Mouse (Mus musculus) megakaryocyte, adult 5-6 weeks (primary cell): ENCODE data around the gene Arfrp1. TPM values are rescaled to one million over a fixed set of nuclear protein-coding genes. Genes with fewer than 3 reads are reported as not detected.

Experiments
- ATAC-seq: 2 replicates; pipeline ENCODE4 v1.8.0; 2016; ENCODE audit warnings: mild to moderate bottlenecking, inconsistent platforms; ENCODE audit not compliant: poor library complexity, severe bottlenecking
- total RNA-seq, 2 experiments: library from RNA; stranded (forward) in 1 of 2; stranded (reverse) in 1 of 2; fragments of 153-499, 151-499 nt in 1 of 2; fragments of 221-1000, 200-1000 nt in 1 of 2; gene quantifications; 2 replicates each; pipeline versions ENCODE4 v1.2.3 to v1.2.4; 2015 to 2017

Arfrp1 gene
- total RNA-seq, 2 experiments from 2014 or later = 22.8 to 37.2 TPM

DNA sequence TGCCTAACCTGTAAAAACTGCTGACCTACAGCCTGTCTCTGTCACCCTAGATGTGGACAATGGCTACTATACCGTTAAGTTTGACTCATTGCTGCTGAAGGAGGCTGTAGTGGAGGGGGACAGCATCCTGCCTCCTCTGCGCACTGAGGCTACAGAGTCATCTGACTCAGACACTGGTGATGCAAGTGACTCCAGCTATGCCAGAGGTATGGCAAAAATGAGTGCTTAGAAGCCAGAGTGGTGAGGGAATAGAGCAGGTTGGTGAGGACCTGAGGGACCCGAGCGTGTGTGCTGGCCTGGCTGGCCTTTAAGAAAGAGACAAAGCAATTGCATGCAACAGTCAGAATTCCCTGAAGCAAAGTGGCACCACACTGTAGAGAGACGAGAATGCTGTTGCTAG is 13.5 kb upstream of the Arfrp1 start:
- ATAC-seq = no peak

DNA sequence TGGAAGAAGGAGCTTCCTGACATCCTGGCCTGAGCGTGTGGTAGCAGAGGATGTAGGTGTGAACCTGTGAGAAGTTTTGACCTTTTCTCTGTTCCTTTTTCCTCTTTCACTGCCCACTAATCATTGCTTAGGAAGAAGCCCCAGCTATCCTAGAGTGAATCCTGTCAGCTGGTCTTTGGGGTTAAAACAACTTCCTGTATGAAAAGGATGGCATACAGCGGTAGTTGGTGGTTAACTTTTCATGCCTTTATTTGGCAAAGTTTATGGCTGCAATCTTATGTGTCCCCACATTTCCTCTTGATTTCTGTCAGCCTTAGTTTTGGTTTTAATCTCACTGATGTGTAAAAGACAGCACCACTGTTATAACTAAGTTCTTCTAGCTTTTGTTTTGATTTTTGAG is 12.0 kb upstream of the Arfrp1 start:
- peak; percentile 53 for ATAC-seq

DNA sequence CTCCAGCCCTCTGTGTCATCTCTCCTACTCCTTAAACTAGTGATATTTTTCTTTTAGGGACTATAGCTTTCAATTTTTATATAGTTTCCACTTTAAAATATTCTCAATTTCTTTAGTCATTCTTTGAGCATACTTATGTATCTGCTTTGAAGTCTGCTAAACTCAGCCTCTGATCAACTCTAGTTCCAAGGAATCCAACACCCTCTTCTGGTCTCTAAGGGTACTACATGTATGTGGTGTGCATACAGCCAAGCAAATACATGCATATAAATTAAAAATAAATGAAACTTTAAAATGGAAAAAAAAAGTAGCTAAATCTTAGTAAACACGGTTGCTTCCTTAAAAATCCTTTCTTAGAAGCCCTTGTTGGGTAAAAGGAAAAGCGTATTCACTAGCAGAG is 10.6 kb upstream of the Arfrp1 start:
- peak; percentile 50; the same call in 1 of the 2 replicates for ATAC-seq

DNA sequence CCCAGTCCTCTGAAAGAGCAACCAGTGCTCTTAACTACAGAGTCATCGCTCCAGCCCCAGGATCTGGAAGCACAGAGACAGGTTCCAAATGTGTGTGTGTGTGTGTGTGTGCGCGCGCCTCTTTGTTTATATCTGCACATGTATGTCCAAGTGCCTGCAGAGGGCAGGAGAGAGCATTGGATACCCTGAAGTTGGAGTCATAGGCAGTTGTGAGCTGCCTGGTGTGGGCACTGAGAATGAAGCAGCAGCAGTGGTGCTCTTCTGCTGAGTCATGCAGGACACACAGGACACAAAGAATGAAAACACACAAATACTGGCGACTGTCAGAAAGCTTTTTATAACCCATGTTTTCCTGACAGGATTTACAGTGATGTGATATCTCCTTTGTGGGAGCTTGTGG is 4.8 kb upstream of the Arfrp1 start:
- no peak for ATAC-seq

DNA sequence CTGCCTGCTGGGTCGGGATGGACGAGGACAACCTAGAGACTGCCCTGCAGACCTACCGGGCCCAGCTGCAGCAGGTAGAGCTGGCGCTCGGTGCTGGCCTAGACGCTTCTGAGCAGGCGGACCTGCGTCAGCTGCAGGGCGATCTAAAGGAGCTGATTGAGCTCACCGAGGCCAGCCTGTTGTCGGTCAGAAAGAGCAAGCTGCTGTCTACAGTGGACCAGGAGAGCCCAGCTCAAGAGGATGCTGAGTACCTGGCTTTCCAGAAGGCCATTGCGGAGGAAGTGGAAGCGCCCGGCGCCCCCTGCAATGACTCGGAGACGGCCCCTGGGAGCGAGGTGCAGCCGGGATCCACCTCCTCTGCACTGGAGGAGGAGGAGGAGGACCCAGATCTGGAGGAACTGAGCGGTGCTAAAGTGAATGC is 461 bp upstream of the Arfrp1 start:
- peak; percentile 44 for ATAC-seq

DNA sequence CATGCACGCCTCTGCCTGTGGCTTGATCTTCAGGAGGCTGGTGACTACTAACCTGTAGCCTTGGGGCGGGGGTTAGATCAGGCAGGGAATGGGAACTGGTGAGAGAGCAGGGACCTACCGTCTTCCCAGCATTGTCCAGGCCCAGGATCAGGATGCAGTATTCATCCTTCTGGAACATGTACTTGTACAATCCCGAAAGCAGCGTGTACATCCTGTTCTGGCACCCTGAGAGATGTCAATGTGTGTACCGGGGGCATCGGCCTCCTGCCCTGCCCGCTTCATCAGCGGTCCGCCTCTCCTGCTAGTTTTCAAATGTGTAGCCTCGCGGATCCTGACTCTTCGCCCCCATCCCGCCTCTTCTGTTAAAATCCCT is 731 bp downstream of the Arfrp1 start:
- ATAC-seq = no peak

DNA sequence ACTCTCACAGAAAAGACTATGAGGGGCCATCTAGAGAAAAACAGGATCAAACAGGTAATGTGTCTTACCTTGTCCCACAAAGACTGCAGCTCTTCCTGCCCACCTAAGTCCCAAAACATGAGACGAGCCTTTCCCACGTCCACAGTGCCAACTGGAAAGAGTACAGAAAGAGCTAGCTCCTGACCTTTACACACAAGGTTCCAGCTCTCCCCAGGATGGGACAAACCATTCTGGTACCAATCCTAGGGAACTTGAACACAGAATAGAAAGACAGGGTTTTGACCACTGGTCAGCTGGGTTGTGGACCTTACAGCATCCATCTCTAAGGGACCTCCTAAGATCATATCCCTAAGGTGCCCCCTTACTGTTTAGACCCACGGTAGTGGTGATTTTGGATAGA is 1.3 kb downstream of the Arfrp1 start:
- ATAC-seq = no peak

DNA sequence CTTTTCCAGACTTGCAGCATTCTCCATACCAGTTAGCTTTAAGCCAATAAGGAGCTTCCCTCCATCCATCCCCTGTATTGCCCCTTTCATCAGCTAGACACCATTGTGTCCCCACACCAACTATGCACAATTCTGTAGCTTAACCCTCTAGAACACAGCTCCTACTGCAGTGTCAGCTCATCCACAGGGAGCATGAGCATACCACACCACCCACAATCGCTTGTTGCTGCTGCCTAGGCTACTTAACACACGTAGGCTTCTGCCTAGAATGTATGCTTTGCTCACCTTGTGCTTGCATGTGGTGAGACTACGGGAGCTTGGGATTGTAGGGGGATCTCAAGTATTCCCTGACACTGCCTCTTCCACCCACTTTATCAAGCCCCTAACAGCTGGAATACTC is 8.4 kb downstream of the Arfrp1 start:
- ATAC-seq = no peak

DNA sequence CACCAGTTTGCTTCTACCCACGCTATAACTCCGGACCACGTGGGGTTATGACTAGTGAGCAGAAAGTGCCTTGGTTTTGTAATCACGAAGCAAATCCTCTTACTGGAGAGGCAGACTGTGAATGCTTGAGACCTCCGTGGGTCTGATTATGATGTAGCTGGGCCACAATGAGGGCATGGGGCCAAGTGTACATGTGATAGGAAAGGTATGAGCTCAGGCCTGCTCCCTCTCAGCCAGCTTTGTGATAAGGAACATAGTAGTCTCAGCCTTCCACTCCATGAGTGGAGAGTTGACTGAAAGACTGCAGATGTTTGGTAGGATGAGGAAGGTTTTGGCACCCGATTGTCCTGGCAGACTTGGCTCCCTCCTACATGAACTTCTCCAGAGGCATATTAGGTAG is 22.4 kb downstream of the Arfrp1 start:
- ATAC-seq = no peak

DNA sequence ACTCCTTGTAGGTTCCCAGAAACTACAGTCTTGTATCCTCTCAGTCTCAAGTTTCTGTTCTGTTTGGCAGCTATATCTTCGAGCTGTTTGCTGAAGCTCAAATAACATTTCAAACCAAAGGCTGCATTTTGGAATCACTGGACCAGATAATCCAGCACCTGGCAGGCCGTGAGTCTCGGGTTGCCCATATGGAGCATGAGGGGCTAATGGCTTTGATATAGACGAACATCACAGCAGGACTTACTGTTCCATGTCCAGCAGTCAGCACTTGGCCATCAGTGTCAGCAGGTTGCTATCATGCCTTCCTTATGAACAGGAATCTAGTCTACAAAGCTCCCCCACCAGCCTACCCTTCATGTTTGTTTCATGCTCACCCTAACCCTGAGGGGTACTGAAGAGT is 24.8 kb downstream of the Arfrp1 start:
- no peak for ATAC-seq

DNA sequence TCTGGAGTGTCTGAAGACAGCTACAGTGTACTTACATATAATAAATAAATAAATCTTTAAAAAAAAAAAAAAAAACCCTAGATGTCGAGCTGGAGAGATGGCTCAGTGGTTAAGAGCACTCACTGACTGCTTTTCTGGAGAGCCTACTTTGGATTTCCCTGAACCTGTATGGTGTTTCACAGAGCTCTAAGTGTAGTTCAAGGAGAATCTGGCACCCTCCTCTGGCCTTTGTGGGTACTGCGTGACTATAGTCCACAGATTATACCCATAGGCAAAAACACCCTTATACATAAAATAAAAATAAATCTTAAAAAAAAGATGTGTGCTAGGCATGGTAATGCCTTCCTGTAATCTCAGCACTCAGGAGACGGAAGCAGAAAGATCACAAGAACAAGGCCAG is 31.2 kb downstream of the Arfrp1 start:
- peak; percentile 96 for ATAC-seq

DNA sequence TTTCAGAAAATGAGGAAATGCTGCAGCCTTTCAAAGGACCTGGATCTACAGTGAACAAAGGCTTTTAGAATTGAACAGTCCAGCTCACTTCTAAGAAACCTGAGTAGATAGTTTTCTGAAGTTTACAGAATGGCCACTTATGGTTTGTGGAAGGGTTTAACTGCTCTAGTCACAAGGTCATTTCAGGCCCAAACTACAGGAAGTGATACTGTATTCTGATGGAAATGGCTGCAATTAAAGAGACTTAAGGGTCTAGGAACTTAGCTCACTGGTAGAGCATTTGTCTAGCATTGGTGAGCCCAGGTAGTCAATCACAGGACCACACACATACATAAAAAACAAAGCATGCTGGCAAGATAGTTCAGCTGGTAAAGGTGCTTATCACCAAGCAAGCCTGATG is 32.7 kb downstream of the Arfrp1 start:
- ATAC-seq = no peak

DNA sequence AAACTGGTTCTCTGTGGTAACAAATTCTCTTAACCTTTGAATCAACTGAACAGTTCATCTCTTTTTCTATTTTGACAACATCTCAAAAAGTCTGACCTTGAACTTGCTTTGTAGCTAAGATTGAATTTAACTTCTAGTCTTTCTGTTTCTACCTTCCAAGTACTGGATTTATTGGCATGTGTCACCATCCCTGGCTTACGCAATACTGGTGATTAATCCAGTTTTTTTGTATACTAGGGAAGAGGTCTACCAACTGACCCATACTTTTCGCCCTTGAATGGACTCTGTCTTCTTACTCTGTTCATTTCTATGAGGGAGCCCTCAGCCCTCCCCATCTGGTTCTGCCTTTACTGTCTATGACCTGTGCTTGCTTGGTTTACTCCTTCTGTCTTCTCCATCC is 39.1 kb downstream of the Arfrp1 start:
- no peak for ATAC-seq

DNA sequence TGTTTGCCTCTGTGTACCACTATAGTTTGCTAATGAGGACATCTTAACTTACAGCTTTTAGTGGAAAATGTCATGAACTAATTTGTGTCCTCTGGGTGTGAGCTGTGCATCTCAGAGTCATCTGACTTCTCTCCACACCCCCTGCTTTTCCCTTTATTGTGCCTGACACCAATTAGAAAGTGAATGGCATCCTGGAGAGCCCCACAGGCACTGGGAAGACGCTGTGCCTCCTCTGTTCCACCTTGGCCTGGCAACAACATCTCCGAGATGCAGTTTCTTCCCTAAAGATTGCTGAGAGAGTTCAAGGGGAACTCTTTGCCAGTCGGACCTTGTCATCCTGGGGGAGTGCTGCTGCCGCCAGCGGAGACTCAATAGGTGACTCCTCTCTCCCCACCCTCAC is 43.1 kb downstream of the Arfrp1 start:
- no peak for ATAC-seq

DNA sequence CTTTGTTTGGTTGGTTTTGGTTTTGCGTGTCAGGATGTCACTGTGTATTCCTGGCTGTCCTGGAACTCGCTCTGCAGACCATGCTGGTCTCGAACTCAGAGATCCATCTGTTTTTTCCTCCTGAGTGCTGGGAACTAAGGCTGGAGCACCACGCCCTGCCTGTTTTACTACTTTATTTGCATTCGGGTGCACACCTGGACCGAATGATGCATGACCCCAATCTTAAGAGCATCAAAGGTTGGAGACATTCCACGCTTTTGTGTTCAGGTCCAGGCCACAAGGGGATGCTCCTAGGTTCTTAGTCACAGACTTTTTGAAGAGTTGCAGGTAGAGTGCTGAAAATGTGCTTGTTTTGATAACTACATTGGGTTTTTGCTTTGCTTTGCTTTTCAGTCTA is 45.1 kb downstream of the Arfrp1 start:
- ATAC-seq = peak; percentile 2; the same call in 1 of the 2 replicates

DNA sequence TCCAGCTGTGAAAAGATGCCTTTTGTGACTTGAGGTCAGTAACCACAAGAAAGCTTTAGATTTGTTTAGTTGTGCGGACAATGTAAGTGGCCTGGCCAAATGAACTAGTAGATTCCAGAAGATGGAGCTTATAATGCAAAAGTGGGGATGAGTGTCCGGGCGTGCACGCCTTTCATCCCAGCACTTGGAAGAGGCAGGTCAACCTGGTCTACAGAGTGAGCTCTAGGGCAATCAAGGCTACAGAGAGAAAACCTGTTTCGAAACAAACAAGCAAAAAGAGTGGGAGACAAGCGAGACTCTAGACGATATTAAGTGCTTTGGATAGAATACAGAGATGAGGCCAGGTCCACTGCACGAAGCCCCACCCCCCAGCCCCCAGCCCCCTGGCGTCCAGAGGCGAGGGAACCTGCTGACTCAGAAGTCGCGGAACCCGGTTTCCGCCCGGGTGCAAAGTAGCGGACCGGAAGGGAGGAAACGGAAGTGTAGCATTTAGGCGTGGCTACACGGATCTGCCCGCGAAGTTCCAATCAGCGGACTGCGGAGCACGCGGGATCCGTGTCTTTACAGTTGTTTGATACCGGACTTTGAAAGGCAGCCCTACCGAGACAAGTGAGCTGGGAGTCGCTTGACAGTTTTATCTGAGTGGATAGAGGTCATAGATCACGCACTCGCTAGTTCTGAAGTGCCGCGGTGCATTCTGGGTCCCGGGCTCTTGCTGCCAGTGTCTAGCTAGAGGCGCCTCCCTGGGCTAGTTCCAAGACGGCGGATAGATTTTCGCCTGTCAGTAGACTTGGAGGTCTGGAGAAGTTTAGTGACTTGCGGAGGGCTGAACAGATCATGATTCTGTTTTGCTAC is 45.7 kb downstream of the Arfrp1 start, which contains the start of gene Rtel1:
Rtel1 (plus strand) TSS at position 492 of the 855 bp plus-strand sequence.
- peak; percentile 99 for ATAC-seq

DNA sequence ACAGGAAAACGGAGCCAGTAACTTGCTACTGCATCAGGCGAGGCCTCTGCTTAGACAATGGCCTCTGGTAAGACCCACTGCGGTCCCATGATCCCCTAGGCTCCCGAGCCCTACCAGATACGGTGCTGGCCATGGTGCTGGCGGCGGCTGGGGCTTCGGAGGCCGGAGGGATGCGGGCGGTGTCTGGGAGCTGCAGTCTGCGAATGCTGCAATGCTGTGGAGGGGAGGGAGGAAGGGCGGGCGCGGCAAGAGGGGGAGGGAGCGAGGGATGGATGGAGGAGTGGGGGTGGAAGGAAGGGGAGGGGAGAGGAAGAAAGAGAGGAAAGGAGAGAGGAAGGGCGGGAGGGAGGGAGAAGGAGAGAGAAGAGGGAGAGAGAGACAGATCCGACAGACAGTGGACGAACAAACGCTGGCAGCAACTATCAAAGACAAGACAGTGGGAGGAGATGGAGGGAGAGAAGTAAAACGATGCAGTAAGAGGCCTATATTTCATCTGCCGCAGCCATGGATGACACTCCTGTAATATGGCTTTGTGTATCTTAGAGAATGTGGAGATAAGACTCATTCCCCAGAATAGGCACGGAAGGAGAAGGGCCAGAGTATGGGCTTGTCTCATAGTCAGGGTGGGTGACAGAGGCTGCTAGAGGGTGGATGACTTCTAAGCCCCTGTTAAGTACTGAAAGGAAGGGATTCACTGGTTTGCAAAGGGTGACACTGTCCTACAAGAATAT is 51.0 kb downstream of the Arfrp1 start, which contains the start of gene Stmn3:
Stmn3 (minus strand) TSS at position 421 of the 731 bp plus-strand sequence.
- peak; percentile 57 for ATAC-seq

DNA sequence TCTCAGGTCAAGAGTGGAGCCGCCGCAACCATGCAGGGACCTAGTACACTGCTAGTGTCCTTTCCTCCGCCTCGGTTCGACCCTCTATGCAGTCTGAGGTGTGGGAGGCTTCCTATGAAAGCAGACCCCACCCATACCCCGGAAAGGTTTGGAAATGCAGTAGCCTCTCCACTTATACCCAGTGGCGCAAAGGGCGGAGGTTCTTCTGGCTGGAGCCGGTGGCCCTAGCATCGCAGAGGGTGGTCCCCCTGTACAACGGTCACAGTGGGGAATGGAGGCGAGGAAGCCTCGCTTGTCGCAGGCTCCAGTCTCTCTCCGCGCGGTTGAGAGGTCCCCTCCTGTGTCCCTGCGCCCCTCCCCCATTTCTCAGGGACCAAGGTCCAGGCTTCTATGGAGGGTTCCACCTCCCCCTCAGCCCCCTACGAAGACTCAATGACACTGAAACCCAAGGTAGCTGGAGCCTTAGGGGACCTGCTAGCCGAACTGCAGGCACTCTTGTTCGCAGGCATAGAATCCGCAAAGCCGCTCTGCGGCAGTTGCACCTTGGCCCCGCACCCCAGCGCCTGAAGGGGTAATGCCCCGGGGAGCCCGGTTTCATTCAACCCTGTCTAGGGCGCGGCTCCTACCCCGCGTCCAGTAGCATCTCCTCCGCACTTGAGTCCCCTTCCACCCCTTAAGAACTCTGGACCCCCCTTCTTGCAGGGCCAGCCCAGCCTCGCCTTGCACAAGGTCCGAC is 51.7 kb downstream of the Arfrp1 start:
- peak; percentile 17; the same call in 1 of the 2 replicates for ATAC-seq

DNA sequence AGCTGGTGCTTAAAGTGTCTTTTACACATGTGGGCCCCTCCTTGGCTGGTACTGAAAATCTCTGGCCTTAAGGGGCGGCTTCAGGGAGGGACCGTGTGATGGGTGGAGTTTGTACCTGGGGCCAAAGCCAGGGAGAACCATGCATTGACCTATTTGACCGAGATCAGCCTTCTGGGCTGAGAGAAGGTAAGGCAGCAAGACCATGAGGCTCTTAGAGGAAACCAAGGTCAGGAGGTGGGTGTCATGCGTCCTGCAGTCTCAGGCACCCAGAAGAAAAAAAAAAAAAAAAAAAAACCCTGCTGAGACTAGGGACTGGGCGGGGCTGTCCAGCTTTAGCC is 52.2 kb downstream of the Arfrp1 start:
- ATAC-seq = no peak

DNA sequence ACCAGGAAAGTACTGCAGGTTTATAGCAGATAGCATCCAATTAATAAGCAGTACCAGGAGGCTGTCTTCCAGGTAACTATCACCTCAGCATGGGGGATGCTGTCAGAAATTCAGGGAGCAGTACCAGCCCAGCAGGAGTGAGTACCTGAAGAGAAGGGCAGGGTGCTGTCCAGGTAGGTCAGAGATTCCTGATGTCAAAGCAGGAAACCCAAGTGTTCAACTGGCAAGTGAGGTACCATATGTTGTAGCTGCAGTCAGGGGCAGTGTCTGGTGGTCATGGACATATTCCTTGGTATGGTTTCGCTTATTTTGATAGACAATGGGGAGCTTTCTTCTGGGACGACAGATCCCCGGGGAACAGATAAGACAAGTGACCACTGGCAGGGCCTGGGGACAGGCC is 52.8 kb downstream of the Arfrp1 start:
- no peak for ATAC-seq
